Mouse (Mus musculus) liver, embryonic 14.5 days (tissue): Measurements from ENCODE around the gene Rhox2f. TPM values are rescaled to one million over a fixed set of nuclear protein-coding genes. Genes with fewer than 3 reads are reported as not detected.

ENCODE experiments used
- polyA plus RNA-seq, 2 experiments: library from polyadenylated mRNA; depleted of rRNA in 1 of 2; stranded (reverse) in 1 of 2; unstranded in 1 of 2; fragments of >200 nt; fragmentation: Nextera tagmentation in 1 of 2; extraction: Ambion mirVana in 1 of 2; gene quantifications; 2 replicates each; pipeline versions ENCODE4 v1.2.1 to v1.2.3; 2012 to 2014

Gene Rhox2f
- polyA plus RNA-seq, 2 experiments = not detected

Other genes with a start within 250 kb of the Rhox2f start
- not detected in 2 replicates for gene Rhox3a2, start 191.4 kb upstream of the Rhox2f start, polyA plus RNA-seq (2012; rRNA removed)
- not detected in 2 replicates for gene Rhox3a2, start 191.4 kb upstream of the Rhox2f start, polyA plus RNA-seq (2014; fragmentation: Nextera tagmentation; extraction: Ambion mirVana)
- not detected in 2 replicates for gene Rhox4a2, start 180.6 kb upstream of the Rhox2f start, polyA plus RNA-seq (2012; rRNA removed)
- not detected in 2 replicates for gene Rhox4a2, start 180.6 kb upstream of the Rhox2f start, polyA plus RNA-seq (2014; fragmentation: Nextera tagmentation; extraction: Ambion mirVana)
- not detected in 2 replicates for gene Rhox2b, start 159.3 kb upstream of the Rhox2f start, polyA plus RNA-seq (2012; rRNA removed)
- not detected in 2 replicates for gene Rhox2b, start 159.3 kb upstream of the Rhox2f start, polyA plus RNA-seq (2014; fragmentation: Nextera tagmentation; extraction: Ambion mirVana)
- not detected in 2 replicates for gene Rhox4b, start 138.9 kb upstream of the Rhox2f start, polyA plus RNA-seq (2012; rRNA removed)
- not detected in 2 replicates for gene Rhox4b, start 138.9 kb upstream of the Rhox2f start, polyA plus RNA-seq (2014; fragmentation: Nextera tagmentation; extraction: Ambion mirVana)
- gene Rhox2c, start 117.7 kb upstream of the Rhox2f start, polyA plus RNA-seq (2012; rRNA removed) = not detected in 2 replicates
- not detected in 2 replicates for gene Rhox2c, start 117.7 kb upstream of the Rhox2f start, polyA plus RNA-seq (2014; fragmentation: Nextera tagmentation; extraction: Ambion mirVana)
- not detected in 2 replicates for gene Rhox3c, start 112.8 kb upstream of the Rhox2f start, polyA plus RNA-seq (2012; rRNA removed)
- not detected in 2 replicates for gene Rhox3c, start 112.8 kb upstream of the Rhox2f start, polyA plus RNA-seq (2014; fragmentation: Nextera tagmentation; extraction: Ambion mirVana)
- gene Rhox4c, start 91.1 kb upstream of the Rhox2f start, polyA plus RNA-seq (2012; rRNA removed) = not detected in 2 replicates
- gene Rhox4c, start 91.1 kb upstream of the Rhox2f start, polyA plus RNA-seq (2014; fragmentation: Nextera tagmentation; extraction: Ambion mirVana) = not detected in 2 replicates
- not detected in 2 replicates for gene Rhox2d, start 78.0 kb upstream of the Rhox2f start, polyA plus RNA-seq (2012; rRNA removed)
- not detected in 2 replicates for gene Rhox2d, start 78.0 kb upstream of the Rhox2f start, polyA plus RNA-seq (2014; fragmentation: Nextera tagmentation; extraction: Ambion mirVana)
- gene Rhox4d, start 57.0 kb upstream of the Rhox2f start, polyA plus RNA-seq (2012; rRNA removed) = not detected in 2 replicates
- gene Rhox4d, start 57.0 kb upstream of the Rhox2f start, polyA plus RNA-seq (2014; fragmentation: Nextera tagmentation; extraction: Ambion mirVana) = not detected in 2 replicates
- not detected in 2 replicates for gene Rhox2e, start 41.0 kb upstream of the Rhox2f start, polyA plus RNA-seq (2012; rRNA removed)
- not detected in 2 replicates for gene Rhox2e, start 41.0 kb upstream of the Rhox2f start, polyA plus RNA-seq (2014; fragmentation: Nextera tagmentation; extraction: Ambion mirVana)
- gene Rhox3e, start 29.4 kb upstream of the Rhox2f start, polyA plus RNA-seq (2012; rRNA removed) = not detected in 2 replicates
- not detected in 2 replicates for gene Rhox3e, start 29.4 kb upstream of the Rhox2f start, polyA plus RNA-seq (2014; fragmentation: Nextera tagmentation; extraction: Ambion mirVana)
- gene Rhox4e, start 14.0 kb upstream of the Rhox2f start, polyA plus RNA-seq (2012; rRNA removed) = not detected in 2 replicates
- not detected in 2 replicates for gene Rhox4e, start 14.0 kb upstream of the Rhox2f start, polyA plus RNA-seq (2014; fragmentation: Nextera tagmentation; extraction: Ambion mirVana)
- not detected in 2 replicates for gene Rhox3f, start 9.6 kb downstream of the Rhox2f start, polyA plus RNA-seq (2012; rRNA removed)
- not detected in 2 replicates for gene Rhox3f, start 9.6 kb downstream of the Rhox2f start, polyA plus RNA-seq (2014; fragmentation: Nextera tagmentation; extraction: Ambion mirVana)
- not detected in 2 replicates for gene Rhox4f, start 36.3 kb downstream of the Rhox2f start, polyA plus RNA-seq (2012; rRNA removed)
- not detected in 2 replicates for gene Rhox4f, start 36.3 kb downstream of the Rhox2f start, polyA plus RNA-seq (2014; fragmentation: Nextera tagmentation; extraction: Ambion mirVana)
- gene Rhox3g, start 57.2 kb downstream of the Rhox2f start, polyA plus RNA-seq (2012; rRNA removed) = not detected in 2 replicates
- gene Rhox3g, start 57.2 kb downstream of the Rhox2f start, polyA plus RNA-seq (2014; fragmentation: Nextera tagmentation; extraction: Ambion mirVana) = not detected in 2 replicates
- not detected in 2 replicates for gene Rhox2g, start 72.1 kb downstream of the Rhox2f start, polyA plus RNA-seq (2012; rRNA removed)
- not detected in 2 replicates for gene Rhox2g, start 72.1 kb downstream of the Rhox2f start, polyA plus RNA-seq (2014; fragmentation: Nextera tagmentation; extraction: Ambion mirVana)
- not detected in 2 replicates for gene Rhox4g, start 79.9 kb downstream of the Rhox2f start, polyA plus RNA-seq (2012; rRNA removed)
- not detected in 2 replicates for gene Rhox4g, start 79.9 kb downstream of the Rhox2f start, polyA plus RNA-seq (2014; fragmentation: Nextera tagmentation; extraction: Ambion mirVana)
- not detected in 2 replicates for gene Rhox3h, start 97.4 kb downstream of the Rhox2f start, polyA plus RNA-seq (2012; rRNA removed)
- gene Rhox3h, start 97.4 kb downstream of the Rhox2f start, polyA plus RNA-seq (2014; fragmentation: Nextera tagmentation; extraction: Ambion mirVana) = not detected in 2 replicates
- gene Rhox2h, start 101.9 kb downstream of the Rhox2f start, polyA plus RNA-seq (2012; rRNA removed) = not detected in 2 replicates
- gene Rhox2h, start 101.9 kb downstream of the Rhox2f start, polyA plus RNA-seq (2014; fragmentation: Nextera tagmentation; extraction: Ambion mirVana) = not detected in 2 replicates
- gene Rhox5, start 233.4 kb downstream of the Rhox2f start, polyA plus RNA-seq (2012; rRNA removed) = 0.47 and 1.2 TPM in 2 replicates
- 1.3 TPM in 2 replicates for gene Rhox5, start 233.4 kb downstream of the Rhox2f start, polyA plus RNA-seq (2014; fragmentation: Nextera tagmentation; extraction: Ambion mirVana)